Mouse (Mus musculus): Measurements from ENCODE around the gene Lonrf2. TPM values are rescaled to one million over a fixed set of nuclear protein-coding genes. Genes with fewer than 3 reads are reported as not detected.

Lonrf2 gene
- polyA plus RNA-seq, 1 experiment = not detected

- Histone ChIP-seq H3K4me3 (replicated peaks) (no peak overlapping the region), H3K4me1 (ENCODE audit: control insufficient read depth) (no peaks in the 10 kb centered on the region)
- TF ChIP-seq TAL1 (IDR thresholded peaks at IDR 0.05; ENCODE audit: low read length) (no peak), GATA1 (IDR thresholded peaks at IDR 0.05; ENCODE audit: low read length) (no peak)
Measured at GRCm38 (mm10) chr1:38847975-38848374, 11.5 kb upstream of the Lonrf2 start.

GRCm38 (mm10) chr1:38843275-38843674 lies 6.8 kb upstream of the Lonrf2 start:
- Histone ChIP-seq H3K4me3 (replicated peaks) (no peak overlapping the region), H3K4me1 (ENCODE audit: control insufficient read depth) (no peaks in the 10 kb centered on the region), H3K9me3 (ENCODE audit: control insufficient read depth, low read length) (peaks cover 2% of the 10 kb centered on the region; the same call in 1 of the 2 replicates), H3K36me3 (ENCODE audit: control insufficient read depth) (no peaks in the 10 kb centered on the region), H3K27me3 (ENCODE audit: control insufficient read depth) (peaks cover 2% of the 10 kb centered on the region; the same call in 1 of the 2 replicates)
- no peak for TF ChIP-seq GATA1 (IDR thresholded peaks at IDR 0.05; ENCODE audit: low read length)
- TF ChIP-seq TAL1 (IDR thresholded peaks at IDR 0.05; ENCODE audit: low read length) = no peak

More at GRCm38 (mm10) chr1:38847975-38848374, 11.5 kb upstream of the Lonrf2 start:
- H3K9me3 ChIP-seq (ENCODE audit: control insufficient read depth, low read length) = no peaks in the 10 kb centered on the region
- no peaks in the 10 kb centered on the region for H3K27me3 ChIP-seq (ENCODE audit: control insufficient read depth)
- no peaks in the 10 kb centered on the region for H3K36me3 ChIP-seq (ENCODE audit: control insufficient read depth)

GRCm38 (mm10) chr1:38842861-38843260 lies 6.3 kb upstream of the Lonrf2 start:
- no peaks in the 10 kb centered on the region for H3K4me1 ChIP-seq (ENCODE audit: control insufficient read depth)
- peaks cover 2% of the 10 kb centered on the region; the same call in 1 of the 2 replicates for H3K9me3 ChIP-seq (ENCODE audit: control insufficient read depth, low read length)
- no peaks in the 10 kb centered on the region for H3K36me3 ChIP-seq (ENCODE audit: control insufficient read depth)
- H3K27me3 ChIP-seq (ENCODE audit: control insufficient read depth) = peaks cover 6% of the 10 kb centered on the region
- TF ChIP-seq TAL1 (IDR thresholded peaks at IDR 0.05; ENCODE audit: low read length) (no peak), GATA1 (IDR thresholded peaks at IDR 0.05; ENCODE audit: low read length) (no peak)
- H3K4me3 ChIP-seq (replicated peaks) = no peak overlapping the region

- Histone ChIP-seq H3K4me1 (ENCODE audit: control insufficient read depth) (no peaks in the 10 kb centered on the region), H3K9me3 (ENCODE audit: control insufficient read depth, low read length) (peaks cover 2% of the 10 kb centered on the region; the same call in 1 of the 2 replicates), H3K4me3 (replicated peaks) (no peak overlapping the region), H3K36me3 (ENCODE audit: control insufficient read depth) (no peaks in the 10 kb centered on the region), H3K27me3 (ENCODE audit: control insufficient read depth) (peaks cover 31% of the 10 kb centered on the region)
- TF ChIP-seq GATA1 (IDR thresholded peaks at IDR 0.05; ENCODE audit: low read length) = no peak
- TF ChIP-seq TAL1 (IDR thresholded peaks at IDR 0.05; ENCODE audit: low read length) = no peak
Measured at GRCm38 (mm10) chr1:38839944-38840343, 3.4 kb upstream of the Lonrf2 start.

- TF ChIP-seq TAL1 (IDR thresholded peaks at IDR 0.05; ENCODE audit: low read length) (no peak), GATA1 (IDR thresholded peaks at IDR 0.05; ENCODE audit: low read length) (no peak)
- H3K9me3 ChIP-seq (ENCODE audit: control insufficient read depth, low read length) = peaks cover 2% of the 10 kb centered on the region; the same call in 1 of the 2 replicates
- H3K36me3 ChIP-seq (ENCODE audit: control insufficient read depth) = no peaks in the 10 kb centered on the region
- H3K27me3 ChIP-seq (ENCODE audit: control insufficient read depth) = peaks cover 35% of the 10 kb centered on the region
- H3K4me1 ChIP-seq (ENCODE audit: control insufficient read depth) = no peaks in the 10 kb centered on the region
- peak overlapping the region; percentile 46 for H3K4me3 ChIP-seq (replicated peaks)
Measured at GRCm38 (mm10) chr1:38835568-38836476, 689 bp downstream of the Lonrf2 start.

- Histone ChIP-seq H3K4me3 (replicated peaks) (no peak overlapping the region), H3K4me1 (ENCODE audit: control insufficient read depth) (no peaks in the 10 kb centered on the region), H3K27me3 (ENCODE audit: control insufficient read depth) (peaks cover 35% of the 10 kb centered on the region)
Measured at GRCm38 (mm10) chr1:38834899-38835298, 1.6 kb downstream of the Lonrf2 start.

DNA sequence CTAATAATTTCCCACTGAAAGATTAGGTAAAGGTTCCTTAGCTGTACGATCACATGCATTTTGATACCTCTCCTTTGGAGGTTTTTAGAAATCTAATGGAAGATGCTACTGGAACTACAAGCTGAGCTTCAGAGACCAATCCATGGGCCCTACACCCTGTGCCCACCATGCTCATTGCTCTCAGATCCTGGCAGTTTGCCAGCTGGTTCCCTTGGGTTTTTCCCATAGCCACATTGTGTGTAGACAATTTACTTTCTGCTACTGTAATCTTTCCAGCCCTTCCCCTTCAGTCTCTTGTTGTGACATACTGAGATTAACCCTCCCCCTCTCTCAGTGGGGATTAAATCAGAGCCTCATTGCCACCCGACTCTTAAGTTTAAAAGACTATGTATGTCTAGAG lies 11.6 kb downstream of the Lonrf2 start:
- H3K9me3 ChIP-seq (ENCODE audit: control insufficient read depth, low read length) = no peaks in the 10 kb centered on the region
- no peaks in the 10 kb centered on the region for H3K36me3 ChIP-seq (ENCODE audit: control insufficient read depth)
- H3K4me3 ChIP-seq (replicated peaks) = no peak overlapping the region
- no peaks in the 10 kb centered on the region for H3K27me3 ChIP-seq (ENCODE audit: control insufficient read depth)
- no peak for TF ChIP-seq TAL1 (IDR thresholded peaks at IDR 0.05; ENCODE audit: low read length)
- no peak for TF ChIP-seq GATA1 (IDR thresholded peaks at IDR 0.05; ENCODE audit: low read length)
- H3K4me1 ChIP-seq (ENCODE audit: control insufficient read depth) = no peaks in the 10 kb centered on the region

More at GRCm38 (mm10) chr1:38834899-38835298, 1.6 kb downstream of the Lonrf2 start:
- TF ChIP-seq GATA1 (IDR thresholded peaks at IDR 0.05; ENCODE audit: low read length) (no peak), TAL1 (IDR thresholded peaks at IDR 0.05; ENCODE audit: low read length) (no peak)
- no peaks in the 10 kb centered on the region for H3K9me3 ChIP-seq (ENCODE audit: control insufficient read depth, low read length)
- H3K36me3 ChIP-seq (ENCODE audit: control insufficient read depth) = no peaks in the 10 kb centered on the region

GRCm38 (mm10) chr1:38823851-38824250 lies 12.7 kb downstream of the Lonrf2 start:
- Histone ChIP-seq H3K9me3 (ENCODE audit: control insufficient read depth, low read length) (no peaks in the 10 kb centered on the region), H3K36me3 (ENCODE audit: control insufficient read depth) (no peaks in the 10 kb centered on the region), H3K4me3 (replicated peaks) (no peak overlapping the region), H3K27me3 (ENCODE audit: control insufficient read depth) (no peaks in the 10 kb centered on the region), H3K4me1 (ENCODE audit: control insufficient read depth) (no peaks in the 10 kb centered on the region)
- TF ChIP-seq GATA1 (IDR thresholded peaks at IDR 0.05; ENCODE audit: low read length) = no peak
- TF ChIP-seq TAL1 (IDR thresholded peaks at IDR 0.05; ENCODE audit: low read length) = no peak

- no peak for TF ChIP-seq GATA1 (IDR thresholded peaks at IDR 0.05; ENCODE audit: low read length)
- TF ChIP-seq TAL1 (IDR thresholded peaks at IDR 0.05; ENCODE audit: low read length) = no peak
- no peaks in the 10 kb centered on the region for H3K9me3 ChIP-seq (ENCODE audit: control insufficient read depth, low read length)
Measured at GRCm38 (mm10) chr1:38819691-38820090, 16.8 kb downstream of the Lonrf2 start.

More at GRCm38 (mm10) chr1:38819691-38820090, 16.8 kb downstream of the Lonrf2 start:
- Histone ChIP-seq H3K4me3 (replicated peaks) (no peak overlapping the region), H3K36me3 (ENCODE audit: control insufficient read depth) (no peaks in the 10 kb centered on the region), H3K27me3 (ENCODE audit: control insufficient read depth) (no peaks in the 10 kb centered on the region), H3K4me1 (ENCODE audit: control insufficient read depth) (no peaks in the 10 kb centered on the region)
